ENCODE assay signal across 7 mouse cellular contexts in the genomic region with DNA sequence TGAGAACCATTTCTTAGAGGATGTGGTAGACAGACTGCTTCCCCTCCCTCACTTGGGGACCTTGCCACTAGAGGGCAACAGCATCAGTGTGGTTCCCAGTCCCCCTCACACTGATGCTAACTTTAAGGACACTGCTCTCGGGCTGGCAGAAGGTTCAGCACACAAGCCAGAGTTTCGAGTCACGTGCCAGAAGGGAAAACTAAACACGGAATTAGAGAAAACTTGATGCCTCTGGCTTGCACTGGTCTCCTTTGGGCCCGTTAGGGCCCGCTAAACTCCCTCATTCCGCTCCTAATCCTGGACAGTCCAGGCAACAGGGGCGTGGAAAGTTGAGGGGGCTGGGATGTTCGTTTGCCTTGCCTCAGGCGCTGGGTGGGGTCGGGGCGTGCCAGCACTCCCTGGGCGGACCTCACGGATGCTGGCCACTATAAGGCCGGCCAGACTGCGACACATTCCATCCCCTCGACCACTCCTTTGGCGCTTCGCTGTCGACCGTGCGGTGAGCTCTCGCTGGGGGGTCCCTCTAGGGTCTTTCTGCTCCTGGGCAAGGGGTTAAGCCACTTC. TPM values are rescaled to one million over a fixed set of nuclear protein-coding genes. Genes with fewer than 3 reads are reported as not detected.
DNase-seq lines count a peak whose midpoint lies in the region; ATAC-seq and TF ChIP-seq lines count a peak whose summit lies in the region.

A gene (plus strand): TSS at position 155 of the 564 bp plus-strand sequence.

- peak within 1 kb of the TSS; percentile 51 for H3K9ac ChIP-seq in hindbrain, embryonic 16.5 days (ENCODE audit: low read depth, low read length)

- peak within 1 kb of the TSS; percentile 67 for H3K27ac ChIP-seq in brown adipose tissue, adult 24 weeks (replicated peaks; ENCODE audit: low read depth, low read length)
- no peak within 1 kb of the TSS for H3K27ac ChIP-seq in hindbrain, embryonic 16.5 days (ENCODE audit: low read depth, low read length)
- peak within 1 kb of the TSS; percentile 40 for H3K27ac ChIP-seq in small intestine, adult 2 months (ENCODE audit: insufficient read depth, low read depth, low read length)

- peak within 1 kb of the TSS; percentile 71 for H3K4me2 ChIP-seq in hindbrain, embryonic 16.5 days (ENCODE audit: low read length)

- TF ChIP-seq CTCF in small intestine, adult 2 months (IDR thresholded peaks at IDR 0.05; ENCODE audit: extremely low read depth, insufficient read length, insufficient replicate concordance, low read depth, low read length): peak; percentile 71; the same call in 1 of the 2 replicates

- peaks cover 3% of the 10 kb centered on the region for H3K27me3 ChIP-seq in hindbrain, embryonic 16.5 days (replicated peaks; ENCODE audit: control insufficient read depth, insufficient read depth, low read length)
- H3K27me3 ChIP-seq in small intestine, adult 2 months (ENCODE audit: control insufficient read depth, insufficient read depth, low read length): no peaks in the 10 kb centered on the region

- no peaks in the 10 kb centered on the region for H3K9me3 ChIP-seq in hindbrain, embryonic 16.5 days (ENCODE audit: control insufficient read depth, low read length)

- peak within 1 kb of the TSS; percentile 67 for H3K4me3 ChIP-seq in brown adipose tissue, adult 24 weeks (ENCODE audit: insufficient read depth, low read depth, low read length)
- H3K4me3 ChIP-seq in hindbrain, embryonic 16.5 days (ENCODE audit: low read length): peak within 1 kb of the TSS; percentile 35
- peak within 1 kb of the TSS; percentile 61 for H3K4me3 ChIP-seq in small intestine, adult 2 months (ENCODE audit: low read depth, low read length)

- no peaks in the 10 kb centered on the region for H3K36me3 ChIP-seq in hindbrain, embryonic 16.5 days (ENCODE audit: control insufficient read depth, insufficient read depth, low read length)
- no peaks in the 10 kb centered on the region for H3K36me3 ChIP-seq in small intestine, adult 2 months (ENCODE audit: control insufficient read depth, insufficient read depth, low read length)

- 0 out of 2 replicates have a peak, but pooled peaks cover 2% of the 10 kb centered on the region for H3K4me1 ChIP-seq in brown adipose tissue, adult 24 weeks (ENCODE audit: control insufficient read depth, insufficient read depth, insufficient read length, low read length)
- peaks cover 5% of the 10 kb centered on the region; the same call in 1 of the 2 replicates for H3K4me1 ChIP-seq in hindbrain, embryonic 16.5 days (ENCODE audit: control insufficient read depth, insufficient read depth, low read depth, low read length)
- peaks cover 25% of the 10 kb centered on the region for H3K4me1 ChIP-seq in small intestine, adult 2 months (ENCODE audit: control insufficient read depth, insufficient read depth, insufficient read length, low read length)

- peak; percentile 92 for DNase-seq in Muller cell, postnatal 12 days (ENCODE audit: inconsistent ontology term)
- DNase-seq in gastrocnemius, adult 8-10 months (ENCODE audit: low spot score in 2 of 2): peak; percentile 74 to 81
- no peak for DNase-seq in left cerebral cortex, adult 8-10 months (ENCODE audit: low spot score in 2 of 2)

- TF ChIP-seq POLR2A in small intestine, adult 2 months (IDR thresholded peaks at IDR 0.05; ENCODE audit: low read depth, low read length): peak; percentile 15; the same call in 1 of the 2 replicates

- peak; percentile 86 for ATAC-seq in hindbrain, embryonic 16.5 days
- ATAC-seq in megakaryocyte, adult 5-6 weeks (ENCODE audit: poor library complexity, severe bottlenecking): peak; percentile 77

- under 1% methylated on average over 23 of the region's 23 CpGs for WGBS in hindbrain, embryonic 16.5 days
- WGBS in small intestine, adult 2 months: 7% methylated on average over 23 of the region's 23 CpGs

RNA-seq across cellular contexts. Expression of the gene that starts here (rescaled TPM):
- 192 and 232 TPM in 2 replicates for polyA plus RNA-seq in brown adipose tissue, adult 24 weeks (2012; ENCODE audit: insufficient read depth, insufficient read length, missing spikeins)
- total RNA-seq in gastrocnemius, adult 8-10 months (2022): 10 to 100 TPM; 38.3 to 90.6 (median 55.1) TPM
- 31.7 and 32.1 TPM in 2 replicates for polyA plus RNA-seq in hindbrain, embryonic 16.5 days (2015; fragmentation: Nextera tagmentation; extraction: Ambion mirVana)
- 10 to 100 TPM; 24.1 to 52.2 (median 38.7) TPM for total RNA-seq in left cerebral cortex, adult 8-10 months (2022)
- 2,141 and 2,313 TPM in 2 replicates for total RNA-seq in megakaryocyte, adult 5-6 weeks (2015)
- total RNA-seq in megakaryocyte, adult 5-6 weeks (2017): 1,043 and 1,047 TPM in 2 replicates
- 234 and 369 TPM in 2 replicates for polyA plus RNA-seq in small intestine, adult 2 months (2012; rRNA removed)

Comparison
In these comparisons a context has a peak if more than half of its experiments do, and no peak if none do; other contexts are left out.
1. RNA of the gene that starts here (total RNA-seq): 1,043 to 2,313 TPM in megakaryocyte, adult 5-6 weeks; 38.3 to 90.6 TPM in gastrocnemius, adult 8-10 months and 24.1 to 52.2 TPM in left cerebral cortex, adult 8-10 months; every median in the first group is over 10 times any median in the second.
2. DNase-seq: peak in Muller cell, postnatal 12 days (single experiment) and gastrocnemius, adult 8-10 months (2 of 2); none in left cerebral cortex, adult 8-10 months (0 of 2).
3. Peak in every context shown above with its lines, with median percentiles within 50 percentile points of each other: H3K4me3 ChIP-seq.